Mouse (Mus musculus) cerebellum, postnatal 14 days (tissue): ENCODE measurements around the gene Carf.
"Not testable (repeated sequence)": the region's sequence is repeated elsewhere in the genome, so short reads cannot be mapped to it uniquely, and the experiment has no call there.

Experiments
- DNase-seq, 2 experiments: peaks; one replicate each; pipeline ENCODE4 v3.0.0; 2021; ENCODE audit warnings: mixed read lengths in 2 of 2

The Carf gene

DNA sequence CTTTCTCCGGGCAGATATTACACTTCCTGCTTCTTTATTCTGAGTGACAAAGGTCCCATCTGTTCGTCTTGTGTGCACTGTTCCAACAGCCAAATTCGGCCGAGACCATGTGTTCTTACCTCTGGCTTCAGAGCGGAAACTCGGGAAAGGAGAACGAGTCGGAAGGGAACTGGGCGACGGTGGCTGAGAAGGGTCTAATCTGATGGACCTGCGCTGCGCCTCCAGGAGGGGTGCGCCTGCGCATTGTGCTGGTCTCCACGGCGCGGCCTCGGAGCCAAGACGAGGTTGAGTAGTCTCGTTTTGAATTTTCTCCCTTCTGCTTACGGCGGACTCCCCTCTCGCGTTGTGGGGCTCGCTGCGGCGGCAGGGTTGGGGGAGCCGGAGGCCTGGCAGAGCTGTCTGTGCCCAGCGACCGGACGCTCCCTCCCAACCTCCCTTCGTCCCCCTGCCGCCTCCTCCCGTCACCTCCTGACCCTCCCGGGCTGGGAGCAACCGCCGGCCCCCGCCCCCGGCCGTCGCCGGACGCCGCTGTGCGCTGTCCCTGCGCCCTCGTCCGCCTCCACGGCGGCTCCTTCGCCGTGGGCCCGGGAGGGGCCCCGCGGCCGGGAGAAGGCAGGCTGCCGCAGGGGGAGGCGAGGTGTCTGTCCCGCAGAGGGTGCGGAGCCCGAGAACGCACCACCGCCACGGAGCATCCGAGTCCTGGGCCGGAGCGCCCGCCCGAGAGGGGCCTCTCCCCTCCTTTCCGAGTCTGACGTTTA is at the start of gene Carf, which contains the start of gene Wdr12:
TSS of gene Carf (plus strand) at position 224 of the 758 bp plus-strand sequence.
TSS of gene Wdr12 (minus strand) at position 622 of the 758 bp plus-strand sequence.
- peak; percentile 98 for DNase-seq

DNA sequence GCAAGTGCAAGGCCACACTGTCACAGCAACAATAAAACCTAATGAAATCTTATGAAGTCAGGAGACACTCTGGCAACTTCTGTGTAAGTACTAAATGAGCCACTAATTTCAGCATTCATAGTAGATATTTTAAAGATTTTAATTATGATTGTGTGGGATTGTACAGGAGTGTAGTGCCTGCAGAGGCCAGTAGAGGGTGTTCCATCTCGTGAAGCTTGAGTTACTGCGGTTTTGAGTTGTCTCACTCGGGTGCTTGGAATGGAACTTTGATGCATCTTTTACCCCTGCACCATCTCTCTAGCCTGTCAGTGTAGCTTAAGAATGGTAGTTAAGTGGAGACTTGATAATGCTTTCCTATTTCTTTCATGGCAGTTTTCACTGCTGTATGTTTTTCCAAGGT is 43.4 kb upstream of the Carf start:
- no peak for DNase-seq

DNA sequence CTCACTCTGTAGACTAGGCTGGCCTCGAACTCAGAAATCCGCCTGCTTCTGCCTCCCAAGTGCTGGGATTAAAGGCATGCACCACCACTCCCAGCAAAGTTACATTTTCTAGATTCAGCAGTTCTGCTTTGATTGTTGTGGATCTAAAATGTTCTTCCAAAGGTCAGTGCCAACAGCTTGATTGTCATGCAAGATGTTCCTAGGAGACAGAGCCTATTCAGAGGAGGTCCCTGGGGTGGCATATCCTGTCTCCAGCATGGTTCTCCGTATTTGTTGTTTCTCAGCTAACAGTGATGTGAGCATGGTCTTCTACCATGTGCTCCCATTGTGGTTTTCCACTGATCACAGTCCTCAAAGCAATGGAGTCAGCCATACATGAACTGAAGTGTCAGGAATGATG is 41.7 kb upstream of the Carf start:
- DNase-seq = no peak

DNA sequence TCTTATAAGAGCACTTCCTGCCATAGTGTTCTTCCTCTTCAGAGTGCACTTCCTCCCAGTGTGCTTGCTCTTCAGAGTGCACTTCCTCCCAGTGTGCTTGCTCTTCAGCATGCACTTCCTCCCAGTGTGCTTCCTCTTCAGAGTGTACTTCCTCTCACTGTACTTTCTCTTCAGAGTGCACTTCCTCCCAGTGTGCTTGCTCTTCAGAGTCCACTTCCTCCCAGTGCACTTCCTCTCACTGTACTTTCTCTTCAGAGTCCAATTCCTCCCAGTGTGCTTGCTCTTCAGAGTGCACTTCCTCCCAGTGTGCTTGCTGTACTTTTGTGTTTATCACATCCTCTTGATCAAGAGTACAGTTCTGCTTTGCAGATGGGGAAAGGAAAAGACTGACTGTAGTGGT is 27.3 kb upstream of the Carf start:
- DNase-seq = not testable (repeated sequence)

GRCm38 (mm10) chr1:60074935-60075334 is 23.1 kb upstream of the Carf start:
- no peak for DNase-seq

- no peak for DNase-seq
These were observed 22.5 kb upstream of the Carf start for GRCm38 (mm10) chr1:60075590-60075989.

DNA sequence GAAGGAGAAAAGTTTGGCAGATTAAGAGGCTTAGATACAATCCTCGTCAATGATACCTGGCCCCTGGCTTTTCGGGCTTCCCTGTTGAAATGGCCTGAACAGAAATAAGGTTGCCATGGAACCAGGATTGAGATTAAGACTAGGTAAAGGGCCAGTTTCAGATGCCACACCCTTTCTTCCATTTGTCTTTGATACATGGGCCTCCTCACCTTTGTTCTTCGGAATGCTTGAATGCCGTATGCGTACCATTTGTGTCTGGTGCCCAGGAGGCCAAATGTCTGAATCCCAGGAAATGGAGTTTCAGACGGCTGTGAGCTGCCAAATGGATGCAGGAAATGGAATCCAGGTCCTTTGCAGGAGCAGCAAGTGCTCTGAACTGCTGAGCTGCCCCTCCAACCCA is 21.6 kb upstream of the Carf start:
- DNase-seq = no peak

- DNase-seq = peak in 1 of 2 experiments; percentile 17
These were observed 1.3 kb upstream of the Carf start for GRCm38 (mm10) chr1:60096572-60097276.

- DNase-seq = peak; percentile 70 to 73
These were observed 597 bp upstream of the Carf start for GRCm38 (mm10) chr1:60097277-60098023.

- DNase-seq = peak in 1 of 2 experiments; percentile 15
These were observed 792 bp downstream of the Carf start for GRCm38 (mm10) chr1:60098839-60099238.

DNA sequence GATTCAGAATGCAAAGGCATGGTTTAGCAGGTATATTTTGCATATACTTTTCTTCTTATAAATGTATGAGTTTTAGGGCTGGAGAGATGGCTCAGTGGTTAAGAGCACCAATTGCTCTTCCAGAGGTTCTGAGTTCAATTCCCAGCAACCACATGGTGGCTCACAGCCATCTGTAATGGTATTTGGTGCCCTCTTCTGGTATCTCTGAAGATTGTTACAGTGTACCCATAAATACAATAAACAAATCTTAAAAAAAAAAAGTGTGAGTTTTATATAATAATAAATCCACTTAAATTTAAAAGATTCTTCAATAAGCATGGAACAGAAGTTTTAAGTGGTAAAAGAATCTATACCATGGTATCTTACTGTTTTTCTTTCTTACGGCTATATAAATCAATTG is 6.5 kb downstream of the Carf start:
- DNase-seq = no peak

- no peak for DNase-seq
These were observed 19.8 kb downstream of the Carf start for GRCm38 (mm10) chr1:60117721-60118455.

DNA sequence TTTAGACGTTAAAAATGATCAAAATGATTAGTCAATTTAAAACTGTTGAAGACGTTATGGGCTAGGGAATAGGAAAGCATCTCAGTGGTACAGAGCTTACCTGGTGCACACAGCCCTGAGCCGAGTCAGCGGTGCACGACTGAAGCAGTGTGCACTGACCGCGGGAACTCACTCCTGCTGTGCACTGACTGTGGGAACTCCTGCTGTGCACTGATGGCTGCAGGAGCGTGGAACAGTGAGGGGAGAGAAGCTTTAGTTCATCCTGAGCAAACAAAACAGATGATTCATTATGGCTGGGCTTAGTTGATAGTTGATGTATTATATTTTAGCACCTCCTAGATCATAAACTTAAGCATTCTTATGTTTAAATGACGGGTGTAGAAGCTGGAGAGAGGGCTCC is 39.3 kb downstream of the Carf start:
- DNase-seq = no peak

DNA sequence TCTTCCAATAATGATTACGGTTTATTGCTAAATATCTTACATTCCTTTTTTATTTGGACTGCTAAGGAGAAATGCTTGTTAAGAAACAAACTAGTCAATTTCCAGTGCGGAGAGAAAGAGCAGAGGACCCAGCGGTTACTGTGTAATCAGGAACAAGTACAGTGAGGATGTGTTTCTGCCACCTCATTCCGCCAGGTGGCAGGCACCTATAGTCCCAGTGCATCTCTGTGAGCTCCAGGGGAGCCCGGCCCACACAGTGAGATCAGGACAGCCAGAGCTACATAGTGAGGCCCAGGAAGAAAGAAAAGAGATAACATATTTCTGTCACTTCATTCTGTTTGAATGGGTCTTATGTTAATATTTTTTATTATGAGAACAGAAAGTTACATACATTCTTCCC is 54.7 kb downstream of the Carf start:
- DNase-seq = no peak

DNA sequence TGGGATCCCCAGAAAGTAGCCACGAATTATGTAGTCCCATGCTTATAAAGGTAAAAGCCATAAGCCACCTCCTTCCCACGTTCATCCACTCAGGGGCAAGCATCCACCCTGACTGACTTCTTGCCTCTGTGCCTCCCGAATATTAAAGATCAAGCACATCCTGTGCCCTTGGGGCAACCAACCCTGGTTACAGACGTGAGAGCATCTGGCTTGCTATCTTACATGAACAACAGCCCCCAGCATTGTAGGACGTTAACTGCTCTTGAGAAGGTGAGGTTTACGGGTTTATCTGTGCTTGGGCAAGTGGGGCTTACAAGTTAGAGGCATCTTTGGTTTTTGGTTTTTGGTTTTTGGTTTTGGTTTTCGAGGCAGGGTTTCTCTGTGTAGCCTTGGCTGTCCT is 58.6 kb downstream of the Carf start:
- DNase-seq = no peak

- peak in 1 of 2 experiments; percentile 12 for DNase-seq
These were observed 60.4 kb downstream of the Carf start for GRCm38 (mm10) chr1:60158411-60158810.

- DNase-seq = no peak
These were observed 65.6 kb downstream of the Carf start for GRCm38 (mm10) chr1:60163676-60164075.

DNA sequence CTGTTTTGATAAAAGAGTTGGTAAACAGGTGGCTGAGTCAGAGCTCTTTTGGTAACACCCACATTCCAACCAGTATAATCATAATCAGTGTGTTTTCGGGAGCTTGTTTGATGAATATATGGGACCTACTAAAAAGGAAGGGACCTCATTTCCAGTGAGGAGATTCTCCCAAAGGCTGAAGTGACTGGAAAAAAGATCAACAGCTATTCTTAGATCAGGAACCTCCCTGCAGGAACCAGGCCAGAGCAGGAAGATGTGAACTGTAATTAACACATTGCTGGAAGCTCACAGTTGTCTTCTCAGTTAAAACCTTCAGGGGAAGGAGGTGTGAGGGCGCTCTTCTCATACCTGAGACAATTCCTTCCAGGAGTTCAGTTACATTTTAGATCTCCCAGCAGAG is 71.6 kb downstream of the Carf start:
- peak in 1 of 2 experiments; percentile 7 for DNase-seq

DNA sequence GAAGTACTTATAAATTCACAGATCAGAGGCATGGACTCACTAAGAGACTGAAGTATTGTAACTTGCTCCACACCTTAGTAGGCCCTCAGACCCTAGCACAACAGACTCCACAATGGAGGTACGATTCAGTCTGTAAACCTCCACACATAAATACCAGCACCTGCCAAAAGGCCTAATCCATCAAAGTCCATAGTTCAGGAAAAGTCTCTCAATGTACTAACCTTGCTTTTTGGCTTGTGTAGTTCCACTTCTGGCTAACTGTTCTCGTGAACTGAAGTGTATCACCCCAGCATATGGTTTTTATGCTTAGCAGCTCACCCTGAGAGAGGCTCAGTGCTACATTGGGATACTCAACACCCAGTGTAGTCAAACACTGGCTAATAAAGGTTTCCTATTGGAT is 72.2 kb downstream of the Carf start:
- no peak for DNase-seq

DNA sequence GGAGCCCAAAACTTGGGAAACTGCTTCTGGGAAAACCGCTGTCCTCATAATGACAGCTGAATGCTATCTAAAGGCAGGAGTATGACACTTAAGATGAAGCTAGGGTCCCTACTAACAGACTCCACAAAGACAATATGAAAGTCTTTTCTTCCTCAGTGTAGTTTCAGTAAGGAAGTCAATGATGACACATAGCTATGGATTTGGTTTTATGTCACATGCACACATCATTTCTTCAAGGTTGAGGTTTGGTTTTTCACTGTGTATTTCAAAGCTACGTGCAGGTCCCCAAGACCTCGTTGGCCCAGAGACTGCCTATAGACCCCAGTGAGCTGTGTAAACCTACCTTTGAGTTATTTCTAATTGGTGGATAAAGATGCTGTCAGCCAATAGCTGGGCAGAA is 75.1 kb downstream of the Carf start:
- DNase-seq = no peak

DNA sequence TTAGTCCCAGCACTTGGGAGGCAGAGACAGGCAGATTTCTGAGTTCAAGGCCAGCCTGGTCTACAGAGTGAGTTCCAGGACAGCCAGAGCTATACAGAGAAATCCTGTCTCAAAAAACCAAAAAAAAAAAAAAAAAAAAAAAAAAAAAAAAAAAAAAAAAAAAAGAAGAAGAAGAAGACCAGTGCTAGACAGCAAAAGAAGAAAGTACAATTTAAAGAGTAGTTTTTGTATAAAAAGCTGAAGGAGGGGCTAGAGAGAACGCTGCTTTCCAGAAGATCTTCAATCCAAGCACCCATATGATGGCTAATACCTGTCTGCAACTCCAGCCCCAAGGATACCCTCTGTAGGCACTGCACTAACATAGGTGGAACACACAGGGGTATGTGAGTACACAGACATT is 79.8 kb downstream of the Carf start:
- DNase-seq = not testable (repeated sequence)

- DNase-seq = peak in 1 of 2 experiments; percentile 12
These were observed 81.3 kb downstream of the Carf start for GRCm38 (mm10) chr1:60179376-60179775.
